Mouse (Mus musculus) ES-E14 (cell line): Measurements from ENCODE around the gene 9530077C05Rik. TPM values are rescaled to one million over a fixed set of nuclear protein-coding genes. Genes with fewer than 3 reads are reported as not detected.

ENCODE experiments used
- DNase-seq: peaks from one replicate; pipeline ENCODE4 v3.0.0-alpha.2; 2013; ENCODE audit warnings: low read depth, low spot score
- H3K27ac ChIP-seq: 2 replicates; pipeline ENCODE4 v1.5.1; 2012; ENCODE audit warnings: low read depth, mild to moderate bottlenecking, low read length, moderate library complexity, mixed read lengths; ENCODE audit not compliant: poor library complexity, insufficient read depth, severe bottlenecking
- H3K36me3 ChIP-seq: 2 replicates; pipeline ENCODE4 v1.6.1; 2012; ENCODE audit warnings: mild to moderate bottlenecking, low read length, moderate library complexity, mixed read lengths; ENCODE audit not compliant: control insufficient read depth, poor library complexity, insufficient read depth, severe bottlenecking
- H3K4me1 ChIP-seq, 2 experiments: fragments of 150-350 bp in 1 of 2; sonication (generic) in 1 of 2; 2 replicates each; pipeline ENCODE4 v1.6.1; 2012; ENCODE audit warnings: low read length in 2 of 2, mild to moderate bottlenecking in 1 of 2, mixed read lengths in 1 of 2; ENCODE audit not compliant: control insufficient read depth in 2 of 2, insufficient read depth in 2 of 2, poor library complexity in 1 of 2
- H3K4me3 ChIP-seq, 2 experiments: fragments of 150-350 bp in 1 of 2; sonication (generic) in 1 of 2; 2 replicates each; pipeline ENCODE4 v1.5.1; 2012; ENCODE audit warnings: low read length in 2 of 2, low read depth in 1 of 2, mild to moderate bottlenecking in 1 of 2, mixed read lengths in 1 of 2; ENCODE audit not compliant: insufficient read depth in 1 of 2, poor library complexity in 1 of 2, severe bottlenecking in 1 of 2
- H3K9ac ChIP-seq: 2 replicates; pipeline ENCODE4 v1.6.1; 2012; ENCODE audit warnings: low read depth, mild to moderate bottlenecking, low read length, mixed read lengths; ENCODE audit not compliant: poor library complexity, insufficient read depth, severe bottlenecking
- H3K9me3 ChIP-seq: fragments of 150-350 bp; sonication (generic); 2 replicates; pipeline ENCODE4 v1.6.1; 2012; ENCODE audit warnings: low read depth, mild to moderate bottlenecking, low read length; ENCODE audit not compliant: control insufficient read depth, insufficient read depth
- CHD2 ChIP-seq: IDR thresholded peaks from 2 replicates; pipeline ENCODE4 v1.6.1; 2014; ENCODE audit warnings: mild to moderate bottlenecking, low read depth, low read length, inconsistent platforms
- HCFC1 ChIP-seq: IDR thresholded peaks from 2 replicates; pipeline ENCODE4 v1.6.1; 2012; ENCODE audit warnings: low read length, inconsistent platforms, borderline replicate concordance; ENCODE audit not compliant: insufficient read depth
- MAFK ChIP-seq: IDR thresholded peaks from 2 replicates; pipeline ENCODE4 v1.6.1; 2014; ENCODE audit warnings: mild to moderate bottlenecking, low read depth, low read length, inconsistent platforms; ENCODE audit not compliant: insufficient read depth
- ZC3H11A ChIP-seq: IDR thresholded peaks from 2 replicates; pipeline ENCODE4 v1.6.1; 2012; ENCODE audit warnings: low read depth, mild to moderate bottlenecking, inconsistent platforms, low read length, borderline replicate concordance
- ZNF384 ChIP-seq: IDR thresholded peaks from 2 replicates; pipeline ENCODE4 v1.6.1; 2012; ENCODE audit warnings: low read depth, low read length, inconsistent platforms
- in situ Hi-C, 2 experiments: fragments of 600-800 bp; cut with MboI; formaldehyde crosslinking; loops; one replicate each; pipeline ENCODE4 v1.15.1; 2025; ENCODE audit warnings: low sequenced_read_pairs in 2 of 2, inconsistent platforms in 1 of 2; ENCODE audit not compliant: unreplicated experiment in 2 of 2
- total RNA-seq: library from RNA; depleted of rRNA; stranded (reverse); fragments of 300-350 nt; gene quantifications from 2 replicates; pipeline ENCODE4 v1.2.3, GENCODE M21; 2012

The 9530077C05Rik gene
- total RNA-seq, 1 experiment, result 2.2 TPM

- Histone ChIP-seq H3K4me1 (no peaks in the 10 kb centered on the region), H3K4me3 (no peak overlapping the region), H3K36me3 (no peaks in the 10 kb centered on the region), H3K9me3 (no peaks in the 10 kb centered on the region), H3K9ac (no peak overlapping the region), H3K27ac (no peak overlapping the region)
- DNase-seq, result no peak
- TF ChIP-seq MAFK, result no peak
- no peak for TF ChIP-seq HCFC1
- TF ChIP-seq ZNF384, result no peak
- TF ChIP-seq CHD2, result no peak
- TF ChIP-seq ZC3H11A, result no peak
- in situ Hi-C loops, result no loop called here
Observed at GRCm38 (mm10) chr9:22409501-22409900, 1.8 kb upstream of the 9530077C05Rik start.

- Histone ChIP-seq H3K9ac (no peak overlapping the region), H3K27ac (no peak overlapping the region), H3K4me3 (no peak overlapping the region), H3K9me3 (no peaks in the 10 kb centered on the region), H3K36me3 (no peaks in the 10 kb centered on the region), H3K4me1 (peaks cover 0 to 2% of the 10 kb centered on the region in 2 experiments; a peak in 2 of 4 replicates)
- in situ Hi-C loops, result no loop called here
- TF ChIP-seq ZC3H11A (no peak), ZNF384 (no peak), HCFC1 (no peak)
- DNase-seq, result no peak
Observed at GRCm38 (mm10) chr9:22416187-22416586, 4.9 kb downstream of the 9530077C05Rik start.

- Histone ChIP-seq H3K9me3 (no peaks in the 10 kb centered on the region), H3K27ac (no peak overlapping the region), H3K4me3 (no peak overlapping the region), H3K4me1 (peaks cover 0 to 2% of the 10 kb centered on the region in 2 experiments; a peak in 2 of 4 replicates), H3K36me3 (no peaks in the 10 kb centered on the region), H3K9ac (no peak overlapping the region; the same call in 1 of the 2 replicates)
- TF ChIP-seq CHD2, result no peak
- TF ChIP-seq MAFK, result no peak
- TF ChIP-seq ZC3H11A, result no peak
- no peak for TF ChIP-seq ZNF384
- TF ChIP-seq HCFC1, result no peak
- in situ Hi-C loops, result no loop called here
- DNase-seq, result no peak
Observed at GRCm38 (mm10) chr9:22417547-22417946, 6.2 kb downstream of the 9530077C05Rik start.

- DNase-seq, result no peak
- no peaks in the 10 kb centered on the region for H3K9me3 ChIP-seq
- H3K4me1 ChIP-seq, result peaks cover 0 to 2% of the 10 kb centered on the region in 2 experiments; a peak in 2 of 4 replicates
- no peaks in the 10 kb centered on the region for H3K36me3 ChIP-seq
- no peak for TF ChIP-seq ZC3H11A
- no peak for TF ChIP-seq ZNF384
- no peak for TF ChIP-seq CHD2
- no peak for TF ChIP-seq MAFK
- no peak for TF ChIP-seq HCFC1
- H3K4me3 ChIP-seq, result no peak overlapping the region
- H3K9ac ChIP-seq, result no peak overlapping the region
- H3K27ac ChIP-seq, result no peak overlapping the region
- in situ Hi-C loops, result no loop called here
Observed at GRCm38 (mm10) chr9:22419877-22420276, 8.6 kb downstream of the 9530077C05Rik start.

- Histone ChIP-seq H3K4me1 (peaks cover 0 to 2% of the 10 kb centered on the region in 2 experiments; a peak in 2 of 4 replicates), H3K36me3 (no peaks in the 10 kb centered on the region), H3K27ac (no peak overlapping the region), H3K9ac (no peak overlapping the region), H3K4me3 (no peak overlapping the region), H3K9me3 (no peaks in the 10 kb centered on the region)
- in situ Hi-C loops, result no loop called here
- DNase-seq, result no peak
- TF ChIP-seq ZC3H11A (no peak), MAFK (no peak), CHD2 (no peak), HCFC1 (no peak), ZNF384 (no peak)
Observed at GRCm38 (mm10) chr9:22420491-22420890, 9.2 kb downstream of the 9530077C05Rik start.
